Mouse (Mus musculus) CD4-positive, CD25-positive, alpha-beta regulatory T cell, adult 4 months (primary cell): ENCODE data around the gene Pdcd6. TPM values are rescaled to one million over a fixed set of nuclear protein-coding genes. Genes with fewer than 3 reads are reported as not detected.

Experiments used
- ATAC-seq: one replicate; pipeline ENCODE4 v1.8.0; 2017
- polyA plus RNA-seq, 2 experiments: library from polyadenylated mRNA; unstranded; fragments of 100-300 nt; shearing (Covaris generic); gene quantifications; one replicate each; pipeline ENCODE4 v1.2.1; 2017

Gene Pdcd6
- polyA plus RNA-seq = 100 to 1,000 TPM; 172 to 177 TPM

DNA sequence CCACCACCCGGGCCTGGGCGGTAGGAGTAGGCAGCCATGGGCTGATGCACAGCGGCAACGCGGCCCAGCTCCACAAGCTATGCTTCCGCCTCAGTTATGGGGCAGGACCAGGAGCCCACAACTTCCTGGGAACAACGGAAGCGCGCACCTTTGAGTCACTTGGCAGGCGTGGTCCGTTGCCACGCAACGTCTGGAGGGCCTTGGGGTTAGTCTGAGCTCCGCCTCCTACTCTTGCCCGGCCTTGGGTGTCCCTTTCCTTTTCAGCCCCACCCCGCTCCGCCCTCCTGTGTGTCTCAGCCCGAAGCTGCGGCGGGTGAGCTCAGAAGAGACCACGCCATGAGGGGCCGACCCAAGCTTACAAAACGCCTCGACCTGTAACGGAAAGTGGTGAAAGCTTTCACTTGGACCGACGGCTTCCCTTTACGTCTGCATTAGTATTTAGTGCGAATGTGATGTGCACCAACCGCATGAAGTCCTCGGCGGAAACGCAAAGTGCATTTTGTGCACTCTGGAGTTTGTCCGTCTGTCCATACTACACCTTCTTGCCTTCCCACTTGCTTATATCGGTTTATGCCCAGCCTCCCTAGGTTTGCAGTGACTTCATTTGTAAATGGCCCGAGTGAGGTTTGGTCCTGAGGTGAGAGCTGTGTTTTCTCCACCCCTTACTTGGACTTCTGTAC lies at the start of gene Pdcd6:
TSS of gene Pdcd6 (minus strand) at position 411 of the 680 bp plus-strand sequence.
- ATAC-seq = peak; percentile 98

GRCm38 (mm10) chr13:74363859-74364235 lies 46.5 kb upstream of the Pdcd6 start, which contains the start of gene Lrrc14b:
Gene Lrrc14b (minus strand): TSS chr13:74364005.
- ATAC-seq = no peak

GRCm38 (mm10) chr13:74363176-74363858 lies 45.9 kb upstream of the Pdcd6 start:
- ATAC-seq = no peak

GRCm38 (mm10) chr13:74362218-74362617 lies 44.8 kb upstream of the Pdcd6 start:
- no peak for ATAC-seq

- no peak for ATAC-seq
These were observed 39.1 kb upstream of the Pdcd6 start for GRCm38 (mm10) chr13:74356491-74356890.

GRCm38 (mm10) chr13:74350435-74350906 lies 33.1 kb upstream of the Pdcd6 start:
- no peak for ATAC-seq

- ATAC-seq = peak; percentile 94
These were observed 32.4 kb upstream of the Pdcd6 start, which contains the start of the genes Sdha and Ccdc127 for GRCm38 (mm10) chr13:74349566-74350434. Gene Sdha (minus strand): TSS chr13:74350280. Gene Ccdc127 (plus strand): TSS chr13:74350309.

- ATAC-seq = peak; percentile 99
These were observed 23.7 kb upstream of the Pdcd6 start for GRCm38 (mm10) chr13:74341036-74341435.

DNA sequence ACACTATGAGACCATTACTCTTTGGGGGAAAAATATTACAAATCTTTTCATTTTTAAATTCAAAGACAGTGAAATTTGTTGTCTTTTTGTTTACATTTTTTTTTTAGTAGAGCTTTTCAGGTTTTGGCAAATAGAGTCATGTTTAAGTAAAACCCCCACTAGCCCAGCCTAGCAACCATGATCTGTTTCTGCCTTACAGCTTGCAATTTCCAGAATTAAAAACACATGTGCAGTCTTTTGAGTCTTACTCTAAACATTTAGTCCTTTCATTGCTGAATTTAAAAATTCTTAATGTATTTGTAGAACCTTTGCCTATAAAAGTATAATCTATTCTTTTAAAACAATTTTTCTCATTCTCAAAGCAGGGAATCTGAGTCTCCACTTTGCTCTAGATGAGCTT lies 11.9 kb upstream of the Pdcd6 start:
- no peak for ATAC-seq

DNA sequence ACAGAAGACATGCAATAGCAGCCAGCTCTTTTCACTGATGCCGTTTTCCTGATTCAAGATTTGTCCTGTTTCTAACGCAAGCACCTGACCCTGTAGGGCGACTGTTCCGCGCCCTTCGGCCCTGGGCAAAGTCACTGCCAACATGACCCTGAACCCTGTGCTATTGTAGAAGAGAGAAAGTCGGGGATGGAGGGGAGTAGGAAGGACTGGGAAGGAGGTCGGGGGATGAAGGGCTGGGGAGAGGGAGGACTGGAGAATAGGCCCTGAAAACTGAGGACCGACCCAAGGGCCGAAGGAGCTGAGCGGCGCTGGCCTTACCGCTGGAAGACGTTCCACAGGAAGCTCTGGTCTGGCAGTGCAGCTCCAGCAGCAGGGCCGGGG lies 601 bp downstream of the Pdcd6 start:
- no peak for ATAC-seq

DNA sequence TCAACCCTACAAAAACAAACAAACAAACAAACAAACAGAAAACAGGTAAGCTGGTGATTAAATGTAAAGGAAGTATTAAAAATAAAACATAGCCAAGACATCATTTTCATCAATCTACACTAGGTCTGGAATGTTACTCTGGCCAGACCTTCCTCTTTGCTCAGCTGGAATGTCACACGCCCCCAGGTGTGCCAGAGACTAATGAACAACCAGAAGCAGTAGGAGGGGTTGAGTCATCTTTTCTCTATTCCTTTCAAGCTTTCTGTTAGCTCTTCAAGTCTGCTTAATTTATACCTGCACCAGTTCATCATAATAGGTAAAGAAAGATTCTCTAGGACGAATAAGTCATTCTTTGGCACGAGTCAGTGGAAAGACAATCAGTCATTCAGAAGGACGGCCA lies 994 bp downstream of the Pdcd6 start:
- no peak for ATAC-seq

DNA sequence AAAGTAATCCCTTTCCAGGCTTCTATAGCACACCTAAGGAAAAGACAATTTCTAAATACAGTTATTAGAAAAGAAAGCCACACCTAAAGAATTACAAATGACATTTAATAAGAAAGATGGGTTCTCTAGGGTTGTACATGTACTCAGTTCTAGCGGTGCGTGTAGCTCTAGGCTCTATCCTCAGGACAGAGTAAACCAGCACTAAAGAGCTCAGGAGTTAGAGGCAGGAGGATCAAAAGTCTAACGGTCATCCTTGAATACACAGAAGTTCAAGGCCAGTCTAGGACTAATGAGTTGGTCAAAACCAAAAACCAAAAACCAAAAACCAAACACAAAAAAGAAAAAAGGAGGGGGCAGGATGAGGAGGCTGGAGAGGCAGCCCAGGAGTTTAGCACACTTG lies 2.8 kb downstream of the Pdcd6 start:
- no peak for ATAC-seq

DNA sequence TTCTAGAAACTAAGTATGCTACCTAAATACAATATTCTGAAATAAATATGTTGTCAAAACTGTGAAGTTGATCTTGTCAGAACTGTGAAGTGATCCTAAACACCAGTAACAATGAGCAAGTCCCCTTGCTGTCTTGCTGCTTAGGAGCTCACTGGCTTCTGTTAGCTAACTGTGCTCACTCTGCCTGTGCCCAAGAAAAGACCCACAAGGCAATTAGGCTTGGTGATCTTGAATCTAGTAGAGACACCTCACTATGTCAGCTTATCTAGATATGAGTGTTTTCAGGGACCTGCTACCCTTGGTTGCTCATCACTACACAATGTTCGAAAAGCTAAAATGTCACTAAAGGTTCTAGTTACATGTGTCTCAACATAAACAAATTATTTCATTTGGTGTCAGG lies 11.6 kb downstream of the Pdcd6 start:
- ATAC-seq = no peak

DNA sequence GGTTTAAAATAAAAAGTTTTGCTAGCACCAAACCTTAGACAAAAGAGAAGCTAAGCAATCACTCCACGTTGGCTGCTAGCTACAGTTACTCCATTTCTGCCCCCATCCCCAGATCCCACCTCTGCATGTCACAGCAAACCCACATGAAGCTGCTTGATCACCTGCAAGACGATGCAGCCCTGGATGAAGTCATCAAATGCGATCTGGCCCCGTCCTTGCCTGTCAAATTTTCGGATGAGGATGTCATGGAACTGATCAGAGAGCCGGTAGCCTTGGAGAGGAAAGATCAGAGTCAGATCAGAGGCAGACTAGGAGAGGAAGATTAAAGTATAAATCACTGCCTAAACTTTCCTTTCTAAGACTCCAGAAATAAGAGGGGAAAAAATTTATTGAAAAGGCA lies 12.0 kb downstream of the Pdcd6 start:
- no peak for ATAC-seq

DNA sequence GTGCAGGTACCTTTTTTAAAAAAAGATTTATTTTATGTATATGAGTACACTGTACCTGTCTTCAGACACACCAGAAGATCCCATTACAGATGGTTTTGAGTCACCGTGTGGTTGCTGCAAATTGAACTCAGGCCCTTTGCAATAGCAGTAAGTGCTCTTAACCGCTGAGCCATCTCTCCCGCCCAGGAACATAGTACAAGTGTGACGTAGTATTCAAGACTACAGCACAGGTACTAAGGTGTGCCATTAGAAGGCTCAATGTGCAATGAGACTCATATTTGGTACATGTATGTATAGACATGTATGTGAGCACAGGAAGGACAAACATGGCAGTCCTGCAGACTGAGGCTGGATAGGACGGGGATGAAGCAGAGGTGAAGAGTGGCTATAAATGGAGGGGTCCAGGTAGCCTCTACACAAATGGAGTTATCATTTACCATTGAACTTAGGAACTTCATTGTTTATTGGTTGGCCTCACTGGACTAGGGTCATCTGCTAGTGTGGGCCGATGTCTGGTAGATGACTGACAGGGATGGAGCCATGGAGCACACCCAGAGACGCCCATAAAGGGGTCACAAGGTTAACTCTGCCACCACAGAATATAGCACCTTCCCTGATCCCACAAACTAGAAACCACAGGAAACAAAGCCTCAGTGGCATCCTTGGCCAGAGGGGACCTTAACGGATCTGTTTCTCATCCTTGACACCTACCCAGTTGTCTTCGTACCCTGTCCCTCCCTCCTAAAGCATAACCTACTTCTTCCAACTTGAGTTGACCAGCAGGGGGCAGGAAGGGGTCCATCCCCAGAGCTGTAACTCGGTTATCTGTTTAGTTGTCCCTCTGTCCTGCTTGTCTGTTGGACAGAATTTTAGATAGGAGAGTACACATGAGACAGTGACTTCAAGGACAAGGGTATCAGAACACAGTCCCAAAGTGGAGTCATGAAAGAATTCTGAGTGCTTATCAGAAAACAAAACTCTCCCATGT lies 15.0 kb downstream of the Pdcd6 start:
- ATAC-seq = no peak

DNA sequence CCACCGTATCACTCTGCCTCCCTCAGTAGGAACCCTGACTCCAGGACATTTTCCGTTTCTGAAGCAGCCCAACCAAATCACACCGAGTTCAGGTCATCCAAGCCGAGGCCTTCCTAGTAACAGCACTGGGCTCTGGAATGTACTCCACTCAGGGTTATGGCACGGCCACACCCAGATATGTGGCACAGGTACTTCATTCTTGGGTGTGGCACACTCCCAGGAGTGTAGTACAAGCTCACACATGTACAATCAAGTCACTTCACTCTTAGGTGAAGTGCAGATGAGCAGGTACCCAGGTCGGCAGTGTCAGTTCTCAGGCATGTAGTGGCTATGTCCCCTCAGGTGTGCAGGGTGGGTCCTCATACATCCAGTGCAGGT lies 15.8 kb downstream of the Pdcd6 start:
- no peak for ATAC-seq

DNA sequence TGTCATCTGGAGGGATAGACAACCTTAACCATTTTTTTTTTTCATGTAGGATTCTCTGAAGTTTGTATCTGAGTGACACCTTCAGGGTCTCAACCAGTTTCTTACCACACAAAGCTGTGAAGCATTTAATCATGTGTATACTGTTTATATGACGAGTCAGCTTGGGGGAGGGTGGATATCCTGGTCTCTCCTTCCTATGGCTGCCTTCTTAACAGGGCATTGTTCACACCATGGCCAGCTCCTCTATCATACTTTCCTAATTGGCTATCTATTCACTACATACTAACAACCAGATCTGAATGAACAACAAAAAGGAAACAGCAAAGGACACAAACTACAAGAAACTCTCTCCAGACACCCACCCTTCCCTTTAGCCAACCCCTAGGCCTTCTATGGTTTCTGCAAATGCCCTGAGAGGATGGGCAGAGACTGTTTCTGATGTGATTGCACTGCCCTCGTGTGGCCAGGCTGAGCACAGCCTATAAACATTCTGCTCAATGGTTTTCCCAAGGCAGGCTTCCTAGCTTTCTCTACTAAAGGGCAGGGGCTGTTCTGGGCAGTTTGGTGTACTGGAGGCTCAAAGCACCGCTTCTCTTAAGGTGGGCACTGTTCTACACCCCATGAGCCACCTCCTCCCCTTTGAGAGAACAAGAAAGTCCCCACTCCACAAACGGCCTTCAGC lies 16.3 kb downstream of the Pdcd6 start:
- peak; percentile 80 for ATAC-seq

GRCm38 (mm10) chr13:74296376-74296775 lies 21.0 kb downstream of the Pdcd6 start:
- no peak for ATAC-seq

- no peak for ATAC-seq
These were observed 25.2 kb downstream of the Pdcd6 start, which contains the start of gene Ahrr for GRCm38 (mm10) chr13:74292167-74292566. Gene Ahrr (minus strand): TSS chr13:74292331.

GRCm38 (mm10) chr13:74289646-74290045 lies 27.7 kb downstream of the Pdcd6 start:
- ATAC-seq = no peak

DNA sequence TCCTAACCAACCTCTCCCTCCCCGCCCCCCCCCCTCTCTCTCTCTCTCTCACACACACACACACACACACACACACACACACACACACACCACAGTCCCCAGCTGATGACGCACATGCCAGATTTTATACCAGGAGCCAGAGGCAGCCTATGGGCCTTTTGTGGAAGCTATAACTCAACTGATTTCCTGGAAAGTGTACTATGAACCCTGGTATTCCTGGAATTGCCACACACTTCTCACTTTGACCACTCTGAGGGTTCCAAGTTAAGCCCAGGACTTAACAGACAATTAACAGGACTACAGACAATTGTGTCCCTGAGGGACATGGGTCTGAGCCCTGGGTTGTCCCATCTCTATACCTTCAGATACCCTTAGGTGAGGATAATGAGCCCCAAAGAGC lies 35.1 kb downstream of the Pdcd6 start:
- ATAC-seq = no peak
